Mouse (Mus musculus) midbrain, embryonic 16.5 days (tissue): Measurements from ENCODE around the gene Ccdc88b. TPM values are rescaled to one million over a fixed set of nuclear protein-coding genes. Genes with fewer than 3 reads are reported as not detected.

Source experiments
- ATAC-seq: fragments of 200-750 bp; cut with Nextera tagmentation; 2 replicates; pipeline ENCODE4 v1.8.0; 2017; ENCODE audit warnings: moderate TSS enrichment
- H3K27ac ChIP-seq: fragments of 300-500 bp; sonication (generic); 2 replicates; pipeline ENCODE4 v1.5.1; 2014; ENCODE audit warnings: mild to moderate bottlenecking, low read length, mixed read lengths
- H3K27me3 ChIP-seq: fragments of 300-500 bp; sonication (generic); 2 replicates; pipeline ENCODE4 v1.6.1; 2014; ENCODE audit warnings: low read depth, low read length, mixed read lengths; ENCODE audit not compliant: control insufficient read depth, insufficient read depth
- H3K36me3 ChIP-seq: fragments of 300-500 bp; sonication (generic); 2 replicates; pipeline ENCODE4 v1.6.1; 2014; ENCODE audit warnings: mild to moderate bottlenecking, low read length, moderate library complexity, mixed read lengths; ENCODE audit not compliant: control insufficient read depth, insufficient read depth
- H3K4me1 ChIP-seq: fragments of 300-500 bp; sonication (generic); 2 replicates; pipeline ENCODE4 v1.6.1; 2014; ENCODE audit warnings: mild to moderate bottlenecking, low read length, mixed read lengths; ENCODE audit not compliant: control insufficient read depth, insufficient read depth
- H3K4me2 ChIP-seq: fragments of 300-500 bp; sonication (generic); 2 replicates; pipeline ENCODE4 v1.6.1; 2014; ENCODE audit warnings: mild to moderate bottlenecking, low read length, mixed read lengths
- H3K4me3 ChIP-seq: fragments of 300-500 bp; sonication (generic); 2 replicates; pipeline ENCODE4 v1.5.1; 2014; ENCODE audit warnings: low read depth, mild to moderate bottlenecking, low read length, moderate library complexity, mixed read lengths
- H3K9ac ChIP-seq: fragments of 300-500 bp; sonication (generic); 2 replicates; pipeline ENCODE4 v1.6.1; 2014; ENCODE audit warnings: low read depth, low read length, mixed read lengths
- H3K9me3 ChIP-seq: fragments of 300-500 bp; sonication (generic); replicated peaks from 2 replicates; pipeline ENCODE4 v1.6.1; 2014; ENCODE audit warnings: mild to moderate bottlenecking, low read length, mixed read lengths; ENCODE audit not compliant: control insufficient read depth, poor library complexity, severe bottlenecking
- WGBS: fragments of 180-500 bp; shearing (Covaris S2); extraction: QIAGEN DNeasy Blood & Tissue Kit; methylation state at CpG from one replicate; pipeline ENCODE4 v1.1.7; 2014; 5-methylcytosine and 5-hydroxymethylcytosine counted together
- polyA plus RNA-seq: library from polyadenylated mRNA; unstranded; fragments of >200 nt; fragmentation: Nextera tagmentation; extraction: Ambion mirVana; gene quantifications from 2 replicates; pipeline ENCODE4 v1.2.1, GENCODE M21; 2015

Ccdc88b gene
- polyA plus RNA-seq, 1 experiment from 2014 or later: 0.55 TPM

DNA sequence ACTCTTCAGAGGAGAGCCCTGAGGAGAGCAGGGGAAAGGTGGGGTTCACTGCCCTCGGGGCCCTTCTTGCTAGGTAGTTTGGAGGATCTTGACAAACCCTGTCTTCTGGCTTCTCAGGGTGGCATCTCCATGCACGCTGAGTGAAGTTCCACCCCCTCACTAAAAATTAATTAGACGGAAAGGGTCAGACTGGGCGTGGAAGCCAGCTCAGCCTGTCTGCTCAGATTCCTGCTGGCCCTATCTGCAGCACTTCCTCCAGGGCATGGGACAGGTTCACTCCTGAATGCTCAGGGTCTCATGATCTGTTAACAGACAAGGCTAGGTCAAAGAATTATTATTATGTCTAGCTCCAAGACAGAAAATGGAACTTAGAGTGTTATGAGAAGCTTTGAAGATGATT, 34.5 kb upstream of the Ccdc88b start:
- Histone ChIP-seq H3K4me1 (no peaks in the 10 kb centered on the region), H3K4me2 (no peak overlapping the region), H3K27me3 (no peaks in the 10 kb centered on the region), H3K36me3 (no peaks in the 10 kb centered on the region), H3K9me3 (peaks cover 3% of the 10 kb centered on the region; the same call in 1 of the 2 replicates), H3K9ac (no peak overlapping the region), H3K4me3 (no peak overlapping the region), H3K27ac (no peak overlapping the region)
- WGBS: 70% methylated on average over 4 of the region's 4 CpGs
- ATAC-seq: no peak

DNA sequence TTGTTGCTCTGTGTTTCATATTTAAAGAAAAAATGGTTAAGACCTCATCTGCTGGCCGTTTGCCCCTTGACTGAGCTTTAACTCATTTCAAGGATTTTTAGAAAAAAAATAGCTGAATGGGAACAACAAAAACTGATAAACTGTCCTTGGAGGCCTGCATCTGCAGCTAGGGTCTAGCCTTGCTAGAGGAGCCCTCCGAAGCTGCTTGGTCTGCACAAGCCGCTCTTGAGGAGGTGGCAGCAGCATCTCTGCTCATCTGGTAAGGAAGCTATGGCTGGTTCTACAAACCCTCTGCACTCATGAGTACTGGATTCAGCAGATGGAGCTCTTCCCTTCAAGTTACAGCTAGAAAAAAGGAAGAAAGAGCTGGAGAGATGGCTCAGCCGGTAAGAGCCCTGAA, 20.0 kb upstream of the Ccdc88b start:
- H3K36me3 ChIP-seq: no peaks in the 10 kb centered on the region
- H3K9me3 ChIP-seq: peaks cover 9% of the 10 kb centered on the region; the same call in 1 of the 2 replicates
- H3K27ac ChIP-seq: no peak overlapping the region
- no peak overlapping the region for H3K4me3 ChIP-seq
- ATAC-seq: no peak
- WGBS: 86% methylated on average over 4 of the region's 4 CpGs
- no peaks in the 10 kb centered on the region for H3K4me1 ChIP-seq
- no peaks in the 10 kb centered on the region for H3K27me3 ChIP-seq
- H3K4me2 ChIP-seq: no peak overlapping the region
- H3K9ac ChIP-seq: no peak overlapping the region

DNA sequence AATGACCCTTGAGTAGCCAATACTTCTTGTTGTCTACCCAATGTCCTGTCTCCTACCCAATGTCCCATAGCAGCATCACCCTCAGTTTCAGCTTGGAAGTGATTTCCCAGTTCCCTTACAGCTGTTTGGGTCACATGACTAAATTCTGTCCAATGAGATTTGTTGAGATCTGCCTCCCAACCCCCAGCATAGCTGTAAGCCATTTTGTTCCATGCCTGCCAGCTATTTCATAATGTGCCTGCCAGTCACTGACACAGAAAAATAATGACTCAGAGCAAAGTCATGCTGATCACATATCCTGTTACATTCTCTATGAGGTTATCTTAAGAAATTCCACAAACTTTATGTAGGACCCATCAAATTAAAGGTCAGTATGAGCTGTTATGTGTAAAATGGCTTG, 18.8 kb upstream of the Ccdc88b start:
- H3K27ac ChIP-seq: no peak overlapping the region
- H3K4me2 ChIP-seq: no peak overlapping the region
- H3K36me3 ChIP-seq: no peaks in the 10 kb centered on the region
- no peaks in the 10 kb centered on the region for H3K4me1 ChIP-seq
- peaks cover 9% of the 10 kb centered on the region; the same call in 1 of the 2 replicates for H3K9me3 ChIP-seq
- H3K27me3 ChIP-seq: no peaks in the 10 kb centered on the region
- no peak overlapping the region for H3K9ac ChIP-seq
- H3K4me3 ChIP-seq: no peak overlapping the region
- ATAC-seq: no peak

DNA sequence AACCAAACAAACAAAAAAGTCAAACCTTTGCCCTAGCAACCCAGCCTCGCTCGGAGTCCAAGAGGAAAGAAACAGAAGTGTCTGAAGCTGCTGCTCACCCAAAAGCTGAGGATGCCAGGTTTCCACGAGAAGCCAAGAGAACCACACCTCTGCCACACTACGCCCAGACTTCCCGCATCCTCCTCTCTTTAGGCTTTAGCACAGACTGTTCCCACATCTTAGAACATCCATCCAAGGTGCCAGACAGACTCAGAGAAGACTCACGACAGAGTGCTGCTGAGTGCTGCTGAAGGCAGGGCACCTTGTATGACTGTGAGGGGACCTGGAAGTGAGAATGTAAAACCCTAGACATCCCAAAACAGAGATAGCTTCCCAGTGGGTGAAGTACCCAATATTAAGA, 17.8 kb upstream of the Ccdc88b start:
- H3K4me1 ChIP-seq: no peaks in the 10 kb centered on the region
- H3K4me3 ChIP-seq: no peak overlapping the region
- H3K27me3 ChIP-seq: no peaks in the 10 kb centered on the region
- no peak overlapping the region for H3K9ac ChIP-seq
- H3K4me2 ChIP-seq: no peak overlapping the region
- H3K36me3 ChIP-seq: no peaks in the 10 kb centered on the region
- peaks cover 9% of the 10 kb centered on the region; the same call in 1 of the 2 replicates for H3K9me3 ChIP-seq
- no peak for ATAC-seq
- WGBS: 92% methylated on average over 6 of the region's 6 CpGs
- H3K27ac ChIP-seq: no peak overlapping the region

DNA sequence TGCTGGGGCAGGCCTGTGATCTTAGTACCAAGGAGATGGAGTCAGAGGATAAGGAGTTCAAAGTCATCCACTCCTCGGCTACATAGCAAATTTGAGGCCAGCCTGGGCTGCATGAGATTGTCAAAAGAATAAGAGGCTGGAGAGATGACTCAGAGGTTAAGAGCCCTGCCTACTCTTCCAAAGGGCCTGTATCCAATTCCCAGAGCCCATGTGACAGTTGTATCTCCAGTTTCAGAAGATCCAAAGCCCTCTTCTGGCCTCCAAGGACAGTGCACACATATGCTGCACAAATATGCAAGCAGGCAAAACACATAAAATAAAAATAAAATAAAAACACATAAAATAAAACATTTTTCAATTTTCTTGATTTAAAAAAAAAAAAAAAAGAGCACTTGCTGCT, 16.2 kb upstream of the Ccdc88b start:
- WGBS: 81% methylated on average over 1 of the region's 1 CpGs
- H3K4me3 ChIP-seq: no peak overlapping the region
- H3K27me3 ChIP-seq: no peaks in the 10 kb centered on the region
- no peak overlapping the region for H3K9ac ChIP-seq
- no peak overlapping the region for H3K27ac ChIP-seq
- H3K9me3 ChIP-seq: peaks cover 3% of the 10 kb centered on the region; the same call in 1 of the 2 replicates
- H3K4me1 ChIP-seq: no peaks in the 10 kb centered on the region
- H3K4me2 ChIP-seq: no peak overlapping the region
- H3K36me3 ChIP-seq: no peaks in the 10 kb centered on the region
- ATAC-seq: no peak

DNA sequence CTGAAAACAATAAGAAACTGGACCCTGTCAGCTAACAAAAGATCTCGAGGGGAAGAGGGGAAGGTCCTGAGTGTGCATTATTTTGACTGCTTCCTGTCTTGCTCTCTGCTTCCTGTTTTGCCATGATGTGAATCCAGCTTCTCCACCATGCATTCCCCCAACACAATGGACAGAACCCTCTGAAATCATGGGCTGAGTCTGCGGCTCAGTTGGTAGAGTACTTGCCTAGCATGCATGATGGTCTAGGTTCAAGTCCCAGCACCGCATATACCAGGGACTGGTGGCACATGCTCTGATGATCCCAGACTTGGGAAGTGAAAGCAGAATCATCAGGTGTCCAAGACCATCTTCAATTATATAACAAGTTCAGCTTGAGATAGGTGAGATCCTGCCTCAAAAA, 14.7 kb upstream of the Ccdc88b start:
- WGBS: 81% methylated on average over 3 of the region's 3 CpGs
- Histone ChIP-seq H3K4me1 (no peaks in the 10 kb centered on the region), H3K27ac (no peak overlapping the region), H3K27me3 (no peaks in the 10 kb centered on the region), H3K36me3 (no peaks in the 10 kb centered on the region), H3K9me3 (no peaks in the 10 kb centered on the region), H3K9ac (no peak overlapping the region), H3K4me2 (no peak overlapping the region), H3K4me3 (no peak overlapping the region)
- ATAC-seq: no peak

DNA sequence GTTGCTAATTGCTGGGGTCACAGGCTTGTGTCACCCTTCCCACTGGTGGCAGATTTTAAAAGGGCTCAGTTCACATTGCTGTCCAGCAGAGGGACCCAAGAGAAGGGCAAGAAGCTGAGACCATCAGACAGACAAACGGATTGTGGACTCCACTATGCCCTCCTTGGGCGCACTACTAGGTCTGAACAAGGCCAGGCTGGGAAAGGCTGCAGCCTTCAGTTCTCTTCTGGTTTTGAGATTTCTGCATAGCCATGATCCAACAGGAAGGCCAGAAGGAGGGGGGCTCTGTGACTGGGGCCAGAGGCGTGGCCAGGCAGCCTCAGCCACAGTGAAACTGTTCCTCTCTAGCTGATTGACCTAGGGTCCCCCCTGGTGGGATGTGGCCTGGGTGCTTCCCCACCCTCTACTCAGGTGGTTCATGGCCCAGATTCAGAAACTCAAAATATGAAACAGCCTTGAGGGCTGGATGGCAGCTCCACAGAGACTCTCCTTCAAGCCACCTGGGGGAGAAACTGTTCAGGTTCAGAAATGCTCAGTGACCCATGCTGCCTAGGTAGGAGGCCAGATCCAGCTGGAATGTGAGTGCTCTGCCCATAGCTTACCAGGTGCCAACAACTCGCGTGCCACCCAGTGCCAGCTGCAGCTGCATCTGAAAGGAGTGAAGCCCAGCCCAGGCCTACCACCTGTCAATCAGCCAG, 13.7 kb upstream of the Ccdc88b start:
- WGBS: 67% methylated on average over 5 of the region's 5 CpGs
- no peaks in the 10 kb centered on the region for H3K4me1 ChIP-seq
- no peak for ATAC-seq
- H3K4me2 ChIP-seq: no peak overlapping the region
- no peaks in the 10 kb centered on the region for H3K27me3 ChIP-seq
- no peak overlapping the region for H3K27ac ChIP-seq
- no peak overlapping the region for H3K9ac ChIP-seq
- no peak overlapping the region for H3K4me3 ChIP-seq
- no peaks in the 10 kb centered on the region for H3K9me3 ChIP-seq
- no peaks in the 10 kb centered on the region for H3K36me3 ChIP-seq

DNA sequence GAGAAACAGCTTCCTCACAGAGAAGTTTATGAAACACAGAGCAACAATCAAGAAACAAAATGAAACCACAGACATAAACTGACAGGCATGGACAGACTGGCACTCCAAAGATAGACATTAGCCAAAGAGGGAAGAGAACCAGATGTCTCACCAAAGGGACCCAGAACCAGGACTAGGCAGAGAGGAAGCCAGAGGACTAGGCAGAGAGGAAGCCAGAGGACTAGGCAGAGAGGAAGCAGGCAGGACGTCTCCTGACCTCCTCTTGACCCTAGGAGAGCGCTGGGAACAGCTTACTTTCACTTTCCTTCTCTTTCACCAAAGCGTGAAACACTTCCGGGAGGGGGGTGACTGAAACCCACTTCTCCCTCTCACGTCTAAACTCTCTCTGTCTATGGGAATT, 11.3 kb upstream of the Ccdc88b start:
- H3K27ac ChIP-seq: no peak overlapping the region
- no peaks in the 10 kb centered on the region for H3K27me3 ChIP-seq
- no peaks in the 10 kb centered on the region for H3K9me3 ChIP-seq
- no peaks in the 10 kb centered on the region for H3K36me3 ChIP-seq
- H3K4me3 ChIP-seq: no peak overlapping the region
- H3K4me2 ChIP-seq: no peak overlapping the region
- no peak overlapping the region for H3K9ac ChIP-seq
- no peaks in the 10 kb centered on the region for H3K4me1 ChIP-seq
- ATAC-seq: no peak
- 21% methylated on average over 5 of the region's 5 CpGs for WGBS

DNA sequence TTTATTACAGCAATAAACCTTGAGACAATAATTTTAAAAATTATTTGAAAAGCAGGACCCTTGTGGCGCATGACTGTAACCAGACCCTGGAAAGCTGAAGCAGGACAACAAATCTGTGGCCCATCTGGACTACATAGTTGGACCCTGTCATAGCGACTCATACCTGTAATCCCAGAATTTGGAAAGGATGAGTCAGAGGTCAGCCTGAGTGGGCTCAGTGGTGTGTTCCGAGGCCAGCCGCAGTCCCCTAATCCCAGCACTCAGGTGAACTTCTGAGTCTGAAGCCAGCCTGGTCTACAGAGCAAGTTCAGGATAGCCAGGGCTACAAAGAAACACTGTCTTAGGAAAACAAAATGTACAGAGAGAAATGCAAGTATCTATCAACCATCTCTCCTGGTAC, 3.4 kb upstream of the Ccdc88b start:
- ATAC-seq: no peak
- no peaks in the 10 kb centered on the region; the same call in 1 of the 2 replicates for H3K4me1 ChIP-seq
- no peaks in the 10 kb centered on the region for H3K9me3 ChIP-seq
- no peak overlapping the region for H3K27ac ChIP-seq
- no peak overlapping the region for H3K9ac ChIP-seq
- H3K36me3 ChIP-seq: no peaks in the 10 kb centered on the region
- no peaks in the 10 kb centered on the region for H3K27me3 ChIP-seq
- no peak overlapping the region for H3K4me2 ChIP-seq
- H3K4me3 ChIP-seq: no peak overlapping the region
- WGBS: 93% methylated on average over 4 of the region's 4 CpGs
